Mouse (Mus musculus) forebrain, embryonic 14.5 days (tissue): ENCODE measurements around the gene Igf2. TPM values are rescaled to one million over a fixed set of nuclear protein-coding genes. Genes with fewer than 3 reads are reported as not detected.

Source experiments
- ATAC-seq: fragments of 200-750 bp; cut with Nextera tagmentation; 2 replicates; pipeline ENCODE4 v1.8.0; 2017; ENCODE audit warnings: mild to moderate bottlenecking, moderate library complexity
- DNase-seq: peaks from one replicate; pipeline ENCODE4 v3.0.0-alpha.2; 2015; ENCODE audit warnings: low spot score
- H3K27ac ChIP-seq: fragments of 300-500 bp; sonication (generic); 2 replicates; pipeline ENCODE4 v1.5.1; 2014; ENCODE audit warnings: low read depth, mild to moderate bottlenecking, control low read depth, low read length, moderate library complexity
- H3K27me3 ChIP-seq: fragments of 300-500 bp; sonication (generic); replicated peaks from 2 replicates; pipeline ENCODE4 v1.6.1; 2014; ENCODE audit warnings: low read length, control low read depth, mixed read lengths; ENCODE audit not compliant: control insufficient read depth, insufficient read depth
- H3K36me3 ChIP-seq: fragments of 300-500 bp; sonication (generic); 2 replicates; pipeline ENCODE4 v1.6.1; 2014; ENCODE audit warnings: low read length, control low read depth; ENCODE audit not compliant: control insufficient read depth, insufficient read depth
- H3K4me1 ChIP-seq: fragments of 300-500 bp; sonication (generic); 2 replicates; pipeline ENCODE4 v1.6.1; 2014; ENCODE audit warnings: antibody characterized with exemption, low read length, control low read depth; ENCODE audit not compliant: control insufficient read depth, insufficient read depth
- H3K4me2 ChIP-seq: fragments of 300-500 bp; sonication (generic); 2 replicates; pipeline ENCODE4 v1.6.1; 2014; ENCODE audit warnings: mild to moderate bottlenecking, control low read depth, low read length
- H3K4me3 ChIP-seq: fragments of 300-500 bp; sonication (generic); 2 replicates; pipeline ENCODE4 v1.5.1; 2014; ENCODE audit warnings: low read depth, low read length, control low read depth
- H3K9ac ChIP-seq: fragments of 300-500 bp; sonication (generic); 2 replicates; pipeline ENCODE4 v1.6.1; 2014; ENCODE audit warnings: mild to moderate bottlenecking, low read length, control low read depth, moderate library complexity
- H3K9me3 ChIP-seq: fragments of 300-500 bp; sonication (generic); replicated peaks from 2 replicates; pipeline ENCODE4 v1.6.1; 2016; ENCODE audit warnings: low read length, control low read depth, mixed read lengths; ENCODE audit not compliant: control insufficient read depth
- WGBS: fragments of 180-500 bp; shearing (Covaris S2); extraction: QIAGEN DNeasy Blood & Tissue Kit; methylation state at CpG from one replicate; pipeline ENCODE4 v1.1.7; 2014; 5-methylcytosine and 5-hydroxymethylcytosine counted together
- polyA plus RNA-seq: library from polyadenylated mRNA; unstranded; fragments of >200 nt; fragmentation: Nextera tagmentation; extraction: Ambion mirVana; gene quantifications from 2 replicates; pipeline ENCODE4 v1.2.1, GENCODE M21; 2014

Igf2 gene
- polyA plus RNA-seq, 1 experiment from 2014 or later, result 74.0 TPM

DNA sequence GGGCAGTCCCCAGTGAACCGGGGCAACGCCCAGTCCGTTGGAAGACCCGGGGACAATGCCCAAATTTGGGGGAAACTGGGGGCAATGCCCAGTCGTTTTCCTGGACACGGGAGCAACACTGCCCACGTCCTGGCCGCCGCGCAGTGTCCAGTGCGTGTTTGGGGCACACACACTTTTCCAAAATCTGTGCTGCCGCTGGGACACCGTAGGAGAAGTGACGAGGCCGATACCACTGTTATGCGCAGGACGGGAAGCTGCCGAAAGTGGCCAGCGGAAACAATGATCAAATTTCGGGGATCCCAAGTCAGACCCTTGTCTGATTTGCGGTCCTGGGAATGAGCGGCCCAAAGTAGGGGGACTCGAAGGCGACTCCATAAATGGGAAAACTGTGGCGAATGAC lies 5.6 kb downstream of the Igf2 start:
- no peak for DNase-seq
- H3K27me3 ChIP-seq, result peaks cover 99% of the 10 kb centered on the region
- peak overlapping the region; percentile 15 for H3K4me3 ChIP-seq
- H3K27ac ChIP-seq, result no peak overlapping the region
- no peak for ATAC-seq
- peak overlapping the region; percentile 33; the same call in 1 of the 2 replicates for H3K4me2 ChIP-seq
- peaks cover 4% of the 10 kb centered on the region for H3K4me1 ChIP-seq
- H3K36me3 ChIP-seq, result no peaks in the 10 kb centered on the region
- WGBS, result under 1% methylated on average over 25 of the region's 25 CpGs
- no peak overlapping the region for H3K9ac ChIP-seq
- H3K9me3 ChIP-seq, result no peaks in the 10 kb centered on the region

DNA sequence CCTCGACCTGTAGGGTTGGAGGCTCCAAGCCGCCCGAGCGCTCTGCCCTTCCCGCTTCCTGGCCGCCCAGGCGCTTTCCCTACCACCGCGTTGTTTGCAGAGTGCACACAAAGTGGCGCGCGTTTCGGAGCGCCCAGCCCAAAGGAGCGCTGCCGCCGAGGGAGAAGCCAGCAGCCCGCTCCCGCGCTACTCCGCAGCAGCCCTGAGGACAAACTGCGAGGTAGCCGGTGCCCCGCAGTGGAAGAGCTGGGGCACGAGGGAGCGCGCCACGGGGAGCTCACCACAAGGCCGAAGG lies 6.0 kb downstream of the Igf2 start:
- peaks cover 99% of the 10 kb centered on the region for H3K27me3 ChIP-seq
- peaks cover 4% of the 10 kb centered on the region for H3K4me1 ChIP-seq
- ATAC-seq, result no peak
- no peaks in the 10 kb centered on the region for H3K9me3 ChIP-seq
- H3K9ac ChIP-seq, result no peak overlapping the region
- DNase-seq, result no peak
- peak overlapping the region; percentile 33; the same call in 1 of the 2 replicates for H3K4me2 ChIP-seq
- H3K36me3 ChIP-seq, result no peaks in the 10 kb centered on the region
- WGBS, result 0% methylated on average over 29 of the region's 29 CpGs
- H3K4me3 ChIP-seq, result peak overlapping the region; percentile 15
- no peak overlapping the region for H3K27ac ChIP-seq

DNA sequence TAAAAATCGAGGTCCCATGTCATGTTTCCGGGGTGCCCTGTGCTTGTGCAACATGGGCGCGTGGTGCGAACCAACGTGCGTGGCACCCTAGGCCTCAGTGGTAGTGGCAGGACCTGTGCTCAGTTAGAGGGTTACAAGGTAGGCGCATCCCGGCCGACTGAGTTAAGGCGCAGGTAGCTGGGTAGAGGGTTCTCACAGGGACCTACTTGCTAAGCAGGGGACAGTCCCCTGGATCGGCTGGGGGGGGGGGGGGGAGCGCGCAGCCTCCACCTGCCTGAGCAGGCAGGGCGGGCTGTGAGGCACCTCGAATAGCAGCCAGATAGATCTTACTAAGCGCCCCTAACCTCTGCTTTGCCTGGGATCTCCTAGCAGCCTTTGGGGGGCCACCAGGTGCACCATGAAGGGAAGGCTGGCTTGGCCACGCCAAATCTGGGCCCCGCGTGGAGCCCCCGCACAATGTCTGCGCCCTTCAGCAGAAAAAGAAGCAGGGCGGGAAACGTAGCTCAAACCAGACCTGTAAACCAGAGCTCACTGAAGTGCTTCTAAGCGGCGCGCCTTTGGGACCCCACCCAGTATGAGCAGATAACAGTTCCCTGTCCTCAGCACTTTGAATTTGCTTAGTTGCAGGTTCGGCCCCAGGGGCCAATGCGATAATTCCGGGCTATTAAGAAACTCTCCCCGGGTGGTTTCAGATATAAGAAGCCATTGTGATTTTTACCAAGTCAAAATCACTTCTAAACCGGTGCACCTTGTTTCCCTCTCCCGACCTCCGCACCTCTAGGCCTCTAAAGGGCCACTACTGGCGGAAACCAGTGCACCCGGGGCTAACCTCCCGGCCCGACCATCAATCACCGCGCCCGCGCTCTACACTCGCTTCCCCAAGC lies 6.6 kb downstream of the Igf2 start:
- Histone ChIP-seq H3K27ac (no peak overlapping the region), H3K27me3 (peaks cover 99% of the 10 kb centered on the region), H3K4me2 (peak overlapping the region; percentile 50), H3K36me3 (no peaks in the 10 kb centered on the region), H3K9ac (no peak overlapping the region), H3K4me1 (peaks cover 4% of the 10 kb centered on the region), H3K4me3 (peak overlapping the region; percentile 31), H3K9me3 (no peaks in the 10 kb centered on the region)
- ATAC-seq, result no peak
- no peak for DNase-seq
- WGBS, result under 1% methylated on average over 43 of the region's 43 CpGs

DNA sequence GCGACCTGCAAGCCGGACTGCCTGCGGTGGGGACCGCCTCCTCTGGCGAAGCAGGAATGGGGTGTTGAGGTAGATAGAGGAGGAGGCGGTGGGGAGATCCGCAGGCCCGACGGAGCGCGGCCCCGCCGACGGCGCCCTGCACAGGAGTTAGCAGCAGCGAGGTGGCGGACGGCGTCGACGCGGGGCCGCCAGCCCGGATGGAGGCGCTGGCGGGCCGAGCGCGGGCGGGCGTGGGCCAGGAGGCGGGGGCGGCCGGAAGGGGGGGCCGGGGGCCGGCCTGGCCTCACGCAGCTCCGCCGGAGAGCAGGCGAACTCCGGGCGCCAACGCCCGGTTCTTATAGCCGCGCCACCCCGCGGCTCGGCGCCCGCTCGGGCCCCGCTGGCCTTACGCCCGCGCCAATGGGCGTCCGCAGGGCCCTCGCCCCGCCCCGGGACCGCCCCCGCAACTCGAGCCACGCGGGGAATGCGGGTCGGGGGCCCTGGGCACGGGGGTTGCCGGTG lies 7.4 kb downstream of the Igf2 start:
- H3K9me3 ChIP-seq, result no peaks in the 10 kb centered on the region
- peaks cover 99% of the 10 kb centered on the region for H3K27me3 ChIP-seq
- H3K4me2 ChIP-seq, result peak overlapping the region; percentile 50
- ATAC-seq (peak; percentile 37), DNase-seq (no peak)
- peaks cover 4% of the 10 kb centered on the region for H3K4me1 ChIP-seq
- H3K9ac ChIP-seq, result 0 out of 2 replicates have a peak overlapping the region, but pooled peaks have one; percentile 10
- WGBS, result 2% methylated on average over 36 of the region's 70 CpGs
- H3K27ac ChIP-seq, result no peak overlapping the region
- H3K4me3 ChIP-seq, result peak overlapping the region; percentile 31
- no peaks in the 10 kb centered on the region for H3K36me3 ChIP-seq

DNA sequence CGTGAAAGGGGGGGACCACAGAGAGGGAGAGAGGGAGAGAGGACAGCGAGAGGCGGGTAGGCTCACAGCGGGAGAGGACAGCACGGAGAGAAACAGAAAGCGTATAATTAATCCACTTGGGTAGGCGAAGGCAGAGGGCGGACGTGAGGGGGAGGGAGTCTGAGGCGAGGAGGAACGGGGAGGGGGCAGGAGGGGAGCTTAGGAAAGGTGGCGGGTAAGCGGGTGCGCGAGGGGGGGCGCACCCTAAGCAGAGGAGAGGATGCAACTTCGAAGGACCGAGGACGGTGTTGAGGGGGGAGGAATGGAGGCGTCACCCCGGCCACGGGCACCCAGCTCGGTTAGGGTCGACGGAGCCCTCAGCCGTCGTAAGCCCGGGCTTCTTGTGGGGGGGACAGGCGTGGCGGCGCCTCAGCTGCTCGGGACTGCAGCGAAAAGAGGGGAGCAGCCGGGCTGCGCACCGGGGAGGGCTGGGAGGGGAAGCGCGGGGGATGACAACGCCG lies 7.9 kb downstream of the Igf2 start:
- under 1% methylated on average over 35 of the region's 40 CpGs for WGBS
- no peaks in the 10 kb centered on the region for H3K36me3 ChIP-seq
- H3K9me3 ChIP-seq, result no peaks in the 10 kb centered on the region
- peaks cover 99% of the 10 kb centered on the region for H3K27me3 ChIP-seq
- H3K27ac ChIP-seq, result no peak overlapping the region
- H3K4me3 ChIP-seq, result peak overlapping the region; percentile 31
- DNase-seq (no peak), ATAC-seq (peak; percentile 52)
- H3K9ac ChIP-seq, result peak overlapping the region; percentile 10; the same call in 1 of the 2 replicates
- peak overlapping the region; percentile 50 for H3K4me2 ChIP-seq
- H3K4me1 ChIP-seq, result peaks cover 4% of the 10 kb centered on the region

DNA sequence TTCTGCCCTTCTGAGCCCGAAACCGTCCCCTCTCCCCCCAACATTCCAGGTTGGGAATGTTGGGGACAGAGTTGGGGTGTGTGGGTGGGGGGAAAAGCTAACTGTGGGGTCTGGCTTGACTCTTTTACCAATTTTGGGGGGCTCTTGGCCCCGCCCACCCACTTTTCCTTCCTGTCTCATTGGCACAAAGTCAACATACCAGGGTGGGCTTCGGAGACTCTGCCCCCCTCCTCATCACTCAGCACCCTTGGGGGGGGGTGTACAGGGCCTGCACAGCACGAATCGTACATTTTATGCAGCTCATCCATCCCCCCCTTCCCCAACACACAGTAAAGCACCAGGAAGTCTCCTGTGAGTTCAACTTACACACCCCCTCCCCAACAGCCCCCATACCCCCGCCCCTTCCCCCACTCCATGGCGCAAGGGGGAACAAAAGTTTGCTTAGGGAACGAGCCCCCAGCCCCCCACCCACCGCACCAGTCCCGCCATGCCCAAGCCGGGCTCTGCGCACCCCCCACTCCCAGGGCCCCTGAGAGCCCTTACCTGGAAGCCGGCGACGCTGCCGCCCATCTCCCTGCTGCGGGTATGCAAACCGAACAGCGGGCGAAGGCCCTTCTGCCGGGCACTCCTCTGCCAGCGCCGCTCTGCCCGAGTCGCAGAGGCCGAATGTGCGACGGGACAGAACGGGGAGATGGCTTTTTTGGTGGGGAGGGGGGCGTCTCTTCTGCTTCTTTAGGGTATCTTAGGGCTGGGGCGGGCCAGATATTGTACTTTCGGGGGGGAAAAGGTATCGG lies 8.6 kb downstream of the Igf2 start:
- Histone ChIP-seq H3K9ac (no peak overlapping the region), H3K27me3 (peaks cover 97% of the 10 kb centered on the region), H3K4me2 (peak overlapping the region; percentile 50), H3K27ac (no peak overlapping the region), H3K9me3 (no peaks in the 10 kb centered on the region), H3K4me1 (peaks cover 4% of the 10 kb centered on the region), H3K36me3 (no peaks in the 10 kb centered on the region), H3K4me3 (peak overlapping the region; percentile 31)
- ATAC-seq (no peak), DNase-seq (no peak)
- WGBS, result 2% methylated on average over 29 of the region's 34 CpGs

DNA sequence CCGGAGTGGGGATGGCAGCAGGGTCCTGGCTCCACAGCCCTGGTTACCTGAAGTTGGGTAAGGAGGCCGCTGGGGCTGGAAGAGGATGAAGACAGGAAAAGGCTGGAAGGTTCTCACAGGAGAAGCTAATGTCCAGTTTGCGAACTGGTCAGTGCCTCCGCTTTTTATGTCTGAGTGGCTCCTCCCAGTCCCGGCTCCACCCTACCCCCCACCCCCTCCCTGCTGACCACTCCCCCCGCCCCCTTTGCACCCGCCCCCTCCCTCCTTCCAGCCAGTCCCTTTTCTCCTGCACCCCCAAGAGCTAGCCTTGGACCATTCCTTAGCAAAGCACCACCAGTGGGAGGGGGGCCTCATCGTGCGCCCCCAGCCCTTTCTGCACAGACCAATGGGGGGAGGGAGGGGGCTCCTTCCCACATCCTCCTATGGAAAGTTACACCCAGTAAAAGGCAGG lies 9.2 kb downstream of the Igf2 start:
- H3K27ac ChIP-seq, result no peak overlapping the region
- no peak for ATAC-seq
- 9% methylated on average over 7 of the region's 9 CpGs for WGBS
- H3K27me3 ChIP-seq, result peaks cover 96% of the 10 kb centered on the region
- DNase-seq, result no peak
- H3K4me1 ChIP-seq, result peaks cover 4% of the 10 kb centered on the region
- no peak overlapping the region for H3K4me2 ChIP-seq
- H3K9me3 ChIP-seq, result no peaks in the 10 kb centered on the region
- H3K36me3 ChIP-seq, result no peaks in the 10 kb centered on the region
- H3K4me3 ChIP-seq, result no peak overlapping the region
- no peak overlapping the region for H3K9ac ChIP-seq

DNA sequence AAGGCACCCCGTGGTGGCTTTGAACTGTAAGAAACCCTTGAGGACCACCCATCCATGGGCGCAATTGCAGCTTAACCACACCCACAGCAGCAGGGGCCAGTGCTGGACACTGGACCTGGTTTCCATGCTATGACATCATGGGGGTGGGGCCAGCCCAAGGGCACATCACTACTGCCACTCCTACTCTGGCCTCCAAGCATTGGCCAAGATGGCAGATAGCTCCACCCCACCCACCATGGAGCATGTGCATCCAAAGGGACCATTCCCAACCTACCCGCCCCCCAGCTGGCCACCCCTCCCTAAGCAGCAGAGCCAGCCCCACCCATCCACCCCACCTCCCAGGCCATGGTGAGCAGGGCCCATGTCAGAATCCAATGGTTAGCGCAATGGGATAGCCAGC lies 10.6 kb downstream of the Igf2 start:
- Histone ChIP-seq H3K4me1 (peaks cover 4% of the 10 kb centered on the region), H3K27me3 (peaks cover 83% of the 10 kb centered on the region), H3K9ac (no peak overlapping the region), H3K4me2 (no peak overlapping the region), H3K27ac (no peak overlapping the region), H3K9me3 (no peaks in the 10 kb centered on the region), H3K36me3 (no peaks in the 10 kb centered on the region), H3K4me3 (no peak overlapping the region)
- no peak for ATAC-seq
- WGBS, result 28% methylated on average over 4 of the region's 4 CpGs
- DNase-seq, result no peak
